Mouse (Mus musculus): Measurements from ENCODE around the gene Amer2. TPM values are rescaled to one million over a fixed set of nuclear protein-coding genes. Genes with fewer than 3 reads are reported as not detected.
A peak's percentile ranks its signal among the peaks of the same experiment; 100 is the strongest.

Gene Amer2
- total and polyA plus RNA-seq, 2 experiments = 0.24 to 0.28 TPM

GRCm38 (mm10) chr14:60383816-60384215, 10.8 kb downstream of the Amer2 start:
- no peak for TF ChIP-seq POLR2A (IDR thresholded peaks at IDR 0.05; ENCODE audit: extremely low read depth, insufficient read depth, low read length)
- TF ChIP-seq CTCF (IDR thresholded peaks at IDR 0.05; ENCODE audit: low read depth, low read length) = no peak

GRCm38 (mm10) chr14:60384269-60384668, 11.2 kb downstream of the Amer2 start:
- Histone ChIP-seq H3K79me2 (ENCODE audit: control insufficient read depth, insufficient read depth, low read length) (no peaks in the 10 kb centered on the region), H3K9ac (ENCODE audit: low read depth, low read length) (no peak overlapping the region), H3K4me3 (ENCODE audit: insufficient read depth, low read depth, low read length) (no peak overlapping the region), H3K4me1 (ENCODE audit: control insufficient read depth, insufficient read depth, low read length) (peaks cover 10% of the 10 kb centered on the region), H3K27me3 (ENCODE audit: control insufficient read depth, insufficient read depth, low read length) (no peaks in the 10 kb centered on the region), H3K27ac (replicated peaks; ENCODE audit: insufficient read depth, low read depth, low read length) (no peak overlapping the region), H3K36me3 (ENCODE audit: control insufficient read depth, insufficient read depth, low read length) (no peaks in the 10 kb centered on the region)
- DNase-seq (ENCODE audit: extremely low read depth, low read depth, low spot score) = no peak
- 86% methylated on average over 7 of the region's 7 CpGs for WGBS
- TF ChIP-seq POLR2A (IDR thresholded peaks at IDR 0.05; ENCODE audit: extremely low read depth, insufficient read depth, low read length) (no peak), CTCF (IDR thresholded peaks at IDR 0.05; ENCODE audit: low read depth, low read length) (no peak)

More at GRCm38 (mm10) chr14:60383816-60384215, 10.8 kb downstream of the Amer2 start:
- Histone ChIP-seq H3K4me3 (ENCODE audit: insufficient read depth, low read depth, low read length) (no peak overlapping the region), H3K27ac (replicated peaks; ENCODE audit: insufficient read depth, low read depth, low read length) (no peak overlapping the region), H3K9ac (ENCODE audit: low read depth, low read length) (no peak overlapping the region), H3K79me2 (ENCODE audit: control insufficient read depth, insufficient read depth, low read length) (no peaks in the 10 kb centered on the region), H3K4me1 (ENCODE audit: control insufficient read depth, insufficient read depth, low read length) (peaks cover 10% of the 10 kb centered on the region), H3K36me3 (ENCODE audit: control insufficient read depth, insufficient read depth, low read length) (no peaks in the 10 kb centered on the region), H3K27me3 (ENCODE audit: control insufficient read depth, insufficient read depth, low read length) (no peaks in the 10 kb centered on the region; the same call in 1 of the 2 replicates)
- 86% methylated on average over 7 of the region's 7 CpGs for WGBS
- DNase-seq (ENCODE audit: extremely low read depth, low read depth, low spot score) = no peak

GRCm38 (mm10) chr14:60385079-60385643, 12.1 kb downstream of the Amer2 start:
- H3K4me1 ChIP-seq (ENCODE audit: control insufficient read depth, insufficient read depth, low read length) = peaks cover 10% of the 10 kb centered on the region
- H3K79me2 ChIP-seq (ENCODE audit: control insufficient read depth, insufficient read depth, low read length) = no peaks in the 10 kb centered on the region
- no peaks in the 10 kb centered on the region for H3K27me3 ChIP-seq (ENCODE audit: control insufficient read depth, insufficient read depth, low read length)
- no peak for DNase-seq (ENCODE audit: extremely low read depth, low read depth, low spot score)
- 67% methylated on average over 6 of the region's 6 CpGs for WGBS
- TF ChIP-seq POLR2A (IDR thresholded peaks at IDR 0.05; ENCODE audit: extremely low read depth, insufficient read depth, low read length) = no peak
- TF ChIP-seq CTCF (IDR thresholded peaks at IDR 0.05; ENCODE audit: low read depth, low read length) = no peak
- no peaks in the 10 kb centered on the region for H3K36me3 ChIP-seq (ENCODE audit: control insufficient read depth, insufficient read depth, low read length)
- H3K4me3 ChIP-seq (ENCODE audit: insufficient read depth, low read depth, low read length) = no peak overlapping the region
- H3K27ac ChIP-seq (replicated peaks; ENCODE audit: insufficient read depth, low read depth, low read length) = no peak overlapping the region
- no peak overlapping the region for H3K9ac ChIP-seq (ENCODE audit: low read depth, low read length)

GRCm38 (mm10) chr14:60386591-60387501, 13.8 kb downstream of the Amer2 start:
- no peaks in the 10 kb centered on the region for H3K27me3 ChIP-seq (ENCODE audit: control insufficient read depth, insufficient read depth, low read length)
- peak; percentile 94 for DNase-seq (ENCODE audit: extremely low read depth, low read depth, low spot score)
- H3K9ac ChIP-seq (ENCODE audit: low read depth, low read length) = no peak overlapping the region

GRCm38 (mm10) chr14:60388332-60388731, 15.3 kb downstream of the Amer2 start:
- no peaks in the 10 kb centered on the region for H3K27me3 ChIP-seq (ENCODE audit: control insufficient read depth, insufficient read depth, low read length)
- peaks cover 10% of the 10 kb centered on the region for H3K4me1 ChIP-seq (ENCODE audit: control insufficient read depth, insufficient read depth, low read length)
- H3K9ac ChIP-seq (ENCODE audit: low read depth, low read length) = no peak overlapping the region
- no peak for TF ChIP-seq CTCF (IDR thresholded peaks at IDR 0.05; ENCODE audit: low read depth, low read length)
- no peak for TF ChIP-seq POLR2A (IDR thresholded peaks at IDR 0.05; ENCODE audit: extremely low read depth, insufficient read depth, low read length)
- 26% methylated on average over 2 of the region's 2 CpGs for WGBS
- peak overlapping the region; percentile 41 for H3K27ac ChIP-seq (replicated peaks; ENCODE audit: insufficient read depth, low read depth, low read length)
- no peaks in the 10 kb centered on the region for H3K36me3 ChIP-seq (ENCODE audit: control insufficient read depth, insufficient read depth, low read length)
- H3K4me3 ChIP-seq (ENCODE audit: insufficient read depth, low read depth, low read length) = no peak overlapping the region
- H3K79me2 ChIP-seq (ENCODE audit: control insufficient read depth, insufficient read depth, low read length) = no peaks in the 10 kb centered on the region
- DNase-seq (ENCODE audit: extremely low read depth, low read depth, low spot score) = peak; percentile 92

More at GRCm38 (mm10) chr14:60386591-60387501, 13.8 kb downstream of the Amer2 start:
- Histone ChIP-seq H3K36me3 (ENCODE audit: control insufficient read depth, insufficient read depth, low read length) (no peaks in the 10 kb centered on the region), H3K4me3 (ENCODE audit: insufficient read depth, low read depth, low read length) (no peak overlapping the region; the same call in 1 of the 2 replicates), H3K79me2 (ENCODE audit: control insufficient read depth, insufficient read depth, low read length) (no peaks in the 10 kb centered on the region), H3K4me1 (ENCODE audit: control insufficient read depth, insufficient read depth, low read length) (peaks cover 10% of the 10 kb centered on the region), H3K27ac (replicated peaks; ENCODE audit: insufficient read depth, low read depth, low read length) (peak overlapping the region; percentile 54; the same call in 1 of the 2 replicates)
- TF ChIP-seq POLR2A (IDR thresholded peaks at IDR 0.05; ENCODE audit: extremely low read depth, insufficient read depth, low read length) (no peak), CTCF (IDR thresholded peaks at IDR 0.05; ENCODE audit: low read depth, low read length) (no peak)
- 22% methylated on average over 6 of the region's 6 CpGs for WGBS
